Mouse (Mus musculus): ENCODE results near the gene Tcf20. TPM values are rescaled to one million over a fixed set of nuclear protein-coding genes. Genes with fewer than 3 reads are reported as not detected.

Tcf20 gene
- total and polyA plus RNA-seq, 2 experiments from 2014 or later: 3.0 to 36.7 TPM

DNA sequence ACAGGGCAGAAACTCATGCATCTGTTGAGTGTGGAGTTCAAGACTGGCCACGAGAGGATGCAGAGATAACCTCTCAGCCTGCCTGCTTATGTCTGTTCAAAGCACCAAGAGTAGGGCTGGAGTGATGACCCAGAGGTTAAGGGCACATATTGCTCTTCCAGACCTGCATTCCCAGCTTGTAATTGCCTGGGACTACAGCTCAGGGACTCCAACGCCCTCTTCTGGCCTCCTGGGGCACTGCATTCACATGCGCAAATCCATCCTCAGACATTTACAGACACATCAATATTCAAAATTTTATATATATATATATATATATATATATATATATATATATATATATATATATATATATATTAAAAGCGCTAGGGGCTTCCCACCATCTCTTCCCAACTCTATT, 64.9 kb downstream of the Tcf20 start:
- no peaks in the 10 kb centered on the region for H3K36me3 ChIP-seq (replicated peaks; ENCODE audit: control insufficient read depth, insufficient read depth, low read length)
- no peak overlapping the region for H3K4me3 ChIP-seq (ENCODE audit: low read depth, low read length)
- no peak for DNase-seq (ENCODE audit: low spot score)
- no peak for ATAC-seq (ENCODE audit: insufficient read depth, low read depth)
- no peaks in the 10 kb centered on the region for H3K9me3 ChIP-seq (replicated peaks; ENCODE audit: control insufficient read depth, low read length)
- TF ChIP-seq EP300 (IDR thresholded peaks at IDR 0.05; ENCODE audit: low read depth) (no peak), CTCF (IDR thresholded peaks at IDR 0.05; ENCODE audit: low read depth) (peak; percentile 33)
- WGBS: 49% methylated on average over 4 of the region's 4 CpGs
- H3K27ac ChIP-seq (ENCODE audit: low read depth): no peak overlapping the region
- H3K9ac ChIP-seq (replicated peaks; ENCODE audit: low read depth, low read length): no peak overlapping the region
- H3K27me3 ChIP-seq (ENCODE audit: control insufficient read depth, insufficient read depth, low read length): peaks cover 36% of the 10 kb centered on the region
- peaks cover 21% of the 10 kb centered on the region for H3K4me1 ChIP-seq (ENCODE audit: control insufficient read depth, insufficient read depth)
- H3K4me2 ChIP-seq (ENCODE audit: low read depth, low read length): peak overlapping the region; percentile 16

- Histone ChIP-seq H3K27me3 (ENCODE audit: control insufficient read depth, insufficient read depth, low read length) (peaks cover 30% of the 10 kb centered on the region; the same call in 1 of the 2 replicates), H3K4me3 (ENCODE audit: low read depth, low read length) (no peak overlapping the region), H3K4me2 (ENCODE audit: low read depth, low read length) (peak overlapping the region; percentile 16), H3K27ac (ENCODE audit: low read depth) (no peak overlapping the region), H3K36me3 (replicated peaks; ENCODE audit: control insufficient read depth, insufficient read depth, low read length) (no peaks in the 10 kb centered on the region), H3K4me1 (ENCODE audit: control insufficient read depth, insufficient read depth) (peaks cover 26% of the 10 kb centered on the region), H3K9me3 (replicated peaks; ENCODE audit: control insufficient read depth, low read length) (no peaks in the 10 kb centered on the region), H3K9ac (replicated peaks; ENCODE audit: low read depth, low read length) (no peak overlapping the region)
- TF ChIP-seq EP300 (IDR thresholded peaks at IDR 0.05; ENCODE audit: low read depth): no peak
- no peak for TF ChIP-seq CTCF (IDR thresholded peaks at IDR 0.05; ENCODE audit: low read depth)
- peak; percentile 71 for ATAC-seq (ENCODE audit: insufficient read depth, low read depth)
- DNase-seq (ENCODE audit: low spot score): peak; percentile 80
- WGBS: 11% methylated on average over 12 of the region's 12 CpGs
Measured at GRCm38 (mm10) chr15:82922052-82922451, 65.6 kb downstream of the Tcf20 start.

DNA sequence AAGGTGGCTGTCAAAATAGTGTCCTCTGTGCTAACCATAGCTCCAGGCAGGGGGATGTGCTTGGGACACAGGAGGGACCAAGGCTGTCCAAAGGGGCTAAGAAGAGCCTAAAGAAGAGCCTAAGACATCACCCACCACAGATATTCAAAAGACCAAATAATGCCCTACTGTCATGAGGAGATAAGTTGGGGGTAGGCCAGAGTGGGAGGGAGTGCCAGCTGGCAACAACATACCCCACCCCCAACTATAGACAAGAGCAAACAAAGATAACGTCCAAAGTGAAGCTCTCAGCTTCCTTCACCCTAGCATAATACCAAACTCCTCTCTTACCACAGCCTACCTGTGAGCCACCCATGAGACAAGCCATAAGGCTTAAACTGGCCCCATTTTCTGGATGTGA, 66.1 kb downstream of the Tcf20 start:
- 17% methylated on average over 1 of the region's 1 CpGs for WGBS
- no peaks in the 10 kb centered on the region for H3K36me3 ChIP-seq (replicated peaks; ENCODE audit: control insufficient read depth, insufficient read depth, low read length)
- H3K9me3 ChIP-seq (replicated peaks; ENCODE audit: control insufficient read depth, low read length): no peaks in the 10 kb centered on the region
- H3K4me2 ChIP-seq (ENCODE audit: low read depth, low read length): no peak overlapping the region
- H3K4me1 ChIP-seq (ENCODE audit: control insufficient read depth, insufficient read depth): peaks cover 26% of the 10 kb centered on the region
- peak; percentile 1; the same call in 1 of the 2 replicates for ATAC-seq (ENCODE audit: insufficient read depth, low read depth)
- H3K4me3 ChIP-seq (ENCODE audit: low read depth, low read length): no peak overlapping the region
- no peak overlapping the region for H3K9ac ChIP-seq (replicated peaks; ENCODE audit: low read depth, low read length)
- no peak for DNase-seq (ENCODE audit: low spot score)
- TF ChIP-seq CTCF (IDR thresholded peaks at IDR 0.05; ENCODE audit: low read depth): no peak
- no peak for TF ChIP-seq EP300 (IDR thresholded peaks at IDR 0.05; ENCODE audit: low read depth)
- H3K27ac ChIP-seq (ENCODE audit: low read depth): no peak overlapping the region
- peaks cover 29% of the 10 kb centered on the region; the same call in 1 of the 2 replicates for H3K27me3 ChIP-seq (ENCODE audit: control insufficient read depth, insufficient read depth, low read length)

GRCm38 (mm10) chr15:82920895-82921515, 66.7 kb downstream of the Tcf20 start:
- peak overlapping the region; percentile 22 for H3K4me3 ChIP-seq (ENCODE audit: low read depth, low read length)

GRCm38 (mm10) chr15:82917965-82918364, 69.7 kb downstream of the Tcf20 start:
- H3K27ac ChIP-seq (ENCODE audit: low read depth): no peak overlapping the region
- H3K36me3 ChIP-seq (replicated peaks; ENCODE audit: control insufficient read depth, insufficient read depth, low read length): no peaks in the 10 kb centered on the region
- H3K4me3 ChIP-seq (ENCODE audit: low read depth, low read length): no peak overlapping the region
- 0 out of 2 replicates have a peak, but pooled peaks cover 11% of the 10 kb centered on the region for H3K27me3 ChIP-seq (ENCODE audit: control insufficient read depth, insufficient read depth, low read length)
- 62% methylated on average over 3 of the region's 3 CpGs for WGBS
- H3K4me2 ChIP-seq (ENCODE audit: low read depth, low read length): no peak overlapping the region
- TF ChIP-seq CTCF (IDR thresholded peaks at IDR 0.05; ENCODE audit: low read depth): no peak
- TF ChIP-seq EP300 (IDR thresholded peaks at IDR 0.05; ENCODE audit: low read depth): no peak
- no peak overlapping the region for H3K9ac ChIP-seq (replicated peaks; ENCODE audit: low read depth, low read length)
- DNase-seq (ENCODE audit: low spot score) (no peak), ATAC-seq (ENCODE audit: insufficient read depth, low read depth) (no peak)
- peaks cover 26% of the 10 kb centered on the region for H3K4me1 ChIP-seq (ENCODE audit: control insufficient read depth, insufficient read depth)
- H3K9me3 ChIP-seq (replicated peaks; ENCODE audit: control insufficient read depth, low read length): no peaks in the 10 kb centered on the region

More at GRCm38 (mm10) chr15:82920895-82921515, 66.7 kb downstream of the Tcf20 start:
- H3K27ac ChIP-seq (ENCODE audit: low read depth): no peak overlapping the region
- peak overlapping the region; percentile 53 for H3K4me2 ChIP-seq (ENCODE audit: low read depth, low read length)
- H3K9me3 ChIP-seq (replicated peaks; ENCODE audit: control insufficient read depth, low read length): no peaks in the 10 kb centered on the region
- no peak for TF ChIP-seq CTCF (IDR thresholded peaks at IDR 0.05; ENCODE audit: low read depth)
- TF ChIP-seq EP300 (IDR thresholded peaks at IDR 0.05; ENCODE audit: low read depth): no peak
- no peak overlapping the region for H3K9ac ChIP-seq (replicated peaks; ENCODE audit: low read depth, low read length)
- H3K36me3 ChIP-seq (replicated peaks; ENCODE audit: control insufficient read depth, insufficient read depth, low read length): no peaks in the 10 kb centered on the region
- 5% methylated on average over 13 of the region's 13 CpGs for WGBS
- DNase-seq (ENCODE audit: low spot score) (peak; percentile 71), ATAC-seq (ENCODE audit: insufficient read depth, low read depth) (peak; percentile 67)
- peaks cover 26% of the 10 kb centered on the region for H3K4me1 ChIP-seq (ENCODE audit: control insufficient read depth, insufficient read depth)
- peaks cover 25% of the 10 kb centered on the region; the same call in 1 of the 2 replicates for H3K27me3 ChIP-seq (ENCODE audit: control insufficient read depth, insufficient read depth, low read length)
